Mouse (Mus musculus) intestine, postnatal 0 days (tissue): ENCODE data around the gene Gadd45b. TPM values are rescaled to one million over a fixed set of nuclear protein-coding genes. Genes with fewer than 3 reads are reported as not detected.

Experiments
- ATAC-seq: fragments of 200-750 bp; cut with Nextera tagmentation; 2 replicates; pipeline ENCODE4 v1.8.0; 2017; ENCODE audit warnings: mild to moderate bottlenecking, moderate TSS enrichment, moderate library complexity
- H3K27ac ChIP-seq: fragments of 300-500 bp; sonication (generic); 2 replicates; pipeline ENCODE4 v1.5.1; 2014; ENCODE audit warnings: mild to moderate bottlenecking, low read depth, low read length, moderate library complexity
- H3K27me3 ChIP-seq: fragments of 300-500 bp; sonication (generic); replicated peaks from 2 replicates; pipeline ENCODE4 v1.6.1; 2014; ENCODE audit warnings: low read length, mixed read lengths; ENCODE audit not compliant: control insufficient read depth, insufficient read depth
- H3K36me3 ChIP-seq: fragments of 300-500 bp; sonication (generic); 2 replicates; pipeline ENCODE4 v1.6.1; 2014; ENCODE audit warnings: mild to moderate bottlenecking, moderate library complexity; ENCODE audit not compliant: control insufficient read depth, insufficient read depth
- H3K4me1 ChIP-seq: fragments of 300-500 bp; sonication (generic); replicated peaks from 2 replicates; pipeline ENCODE4 v1.6.1; 2014; ENCODE audit warnings: antibody characterized with exemption, low read length, mixed read lengths; ENCODE audit not compliant: control insufficient read depth, insufficient read depth
- H3K4me2 ChIP-seq: fragments of 300-500 bp; sonication (generic); replicated peaks from 2 replicates; pipeline ENCODE4 v1.6.1; 2014; ENCODE audit warnings: low read depth, mild to moderate bottlenecking, moderate library complexity
- H3K4me3 ChIP-seq: fragments of 300-500 bp; sonication (generic); 2 replicates; pipeline ENCODE4 v1.5.1; 2014; ENCODE audit warnings: low read depth, low read length
- H3K9ac ChIP-seq: fragments of 300-500 bp; sonication (generic); 2 replicates; pipeline ENCODE4 v1.6.1; 2014; ENCODE audit warnings: mild to moderate bottlenecking, low read depth, low read length
- H3K9me3 ChIP-seq: fragments of 300-500 bp; sonication (generic); 2 replicates; pipeline ENCODE4 v1.6.1; 2016; ENCODE audit warnings: mixed run types; ENCODE audit not compliant: control insufficient read depth
- CTCF ChIP-seq: sonication (generic); IDR thresholded peaks from 2 replicates; pipeline ENCODE4 v1.5.1; 2016; ENCODE audit warnings: low read depth, mild to moderate bottlenecking, control low read depth, antibody characterized with exemption, moderate library complexity
- WGBS: fragments of 180-500 bp; shearing (Covaris S2); extraction: QIAGEN DNeasy Blood & Tissue Kit; methylation state at CpG from one replicate; pipeline ENCODE4 v1.1.7; 2014; 5-methylcytosine and 5-hydroxymethylcytosine counted together
- polyA plus RNA-seq: library from polyadenylated mRNA; unstranded; fragments of >200 nt; fragmentation: Nextera tagmentation; extraction: Ambion mirVana; gene quantifications from 2 replicates; pipeline ENCODE4 v1.2.1, GENCODE M21; 2015

Gene Gadd45b
- polyA plus RNA-seq, 1 experiment from 2014 or later, result 19.9 TPM

GRCm38 (mm10) chr10:80904709-80905108, 25.2 kb upstream of the Gadd45b start:
- ATAC-seq, result no peak
- peaks cover 6% of the 10 kb centered on the region for H3K4me1 ChIP-seq
- H3K9me3 ChIP-seq, result no peaks in the 10 kb centered on the region
- WGBS, result 93% methylated on average over 11 of the region's 11 CpGs
- H3K4me2 ChIP-seq, result no peak overlapping the region
- no peak overlapping the region for H3K27ac ChIP-seq
- no peak overlapping the region for H3K4me3 ChIP-seq
- peaks cover 50% of the 10 kb centered on the region for H3K36me3 ChIP-seq
- no peaks in the 10 kb centered on the region for H3K27me3 ChIP-seq
- no peak overlapping the region for H3K9ac ChIP-seq
- TF ChIP-seq CTCF, result no peak

DNA sequence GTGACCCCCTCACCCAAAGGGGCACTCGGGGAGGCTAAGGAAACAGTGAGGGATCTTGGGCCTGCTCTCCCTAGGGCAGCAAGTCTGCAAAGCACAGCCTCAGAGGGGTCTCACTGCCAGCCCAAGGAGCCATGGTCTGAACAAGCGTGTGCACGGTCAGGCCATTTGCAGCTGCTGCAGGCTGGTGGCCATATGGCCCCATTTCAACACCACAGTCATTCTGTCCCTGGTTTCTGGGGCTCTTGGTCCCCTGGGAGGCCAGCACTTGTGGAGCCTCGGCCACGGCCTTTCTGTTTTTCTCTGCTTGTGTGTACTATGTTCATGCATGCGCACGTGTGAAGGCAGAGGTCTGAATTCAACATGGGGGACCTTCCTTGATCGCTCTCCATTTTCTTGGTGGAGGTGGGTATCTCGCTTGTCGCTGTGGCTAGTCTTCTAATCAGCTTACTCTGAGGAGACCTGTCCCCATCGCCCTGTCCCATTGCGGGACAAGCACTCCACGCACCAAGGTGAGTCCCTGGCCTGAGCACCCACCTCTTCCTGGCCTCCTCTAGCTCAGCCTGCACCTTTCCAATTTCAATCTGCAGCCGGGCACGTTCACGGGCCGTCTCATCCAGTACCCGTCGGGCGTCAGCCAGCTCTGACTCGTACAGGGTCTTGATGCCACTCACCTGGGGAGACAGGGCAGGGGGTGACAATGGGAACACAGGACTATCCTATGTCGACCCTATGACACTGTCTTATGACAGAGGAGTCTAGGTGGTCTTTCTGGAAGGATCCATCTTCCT, 20.3 kb upstream of the Gadd45b start:
- 94% methylated on average over 22 of the region's 22 CpGs for WGBS
- Histone ChIP-seq H3K9ac (no peak overlapping the region), H3K4me2 (no peak overlapping the region), H3K4me1 (no peaks in the 10 kb centered on the region; the same call in 1 of the 2 replicates), H3K27ac (no peak overlapping the region), H3K9me3 (no peaks in the 10 kb centered on the region), H3K4me3 (no peak overlapping the region), H3K36me3 (peaks cover 44% of the 10 kb centered on the region), H3K27me3 (no peaks in the 10 kb centered on the region)
- ATAC-seq, result no peak
- no peak for TF ChIP-seq CTCF

DNA sequence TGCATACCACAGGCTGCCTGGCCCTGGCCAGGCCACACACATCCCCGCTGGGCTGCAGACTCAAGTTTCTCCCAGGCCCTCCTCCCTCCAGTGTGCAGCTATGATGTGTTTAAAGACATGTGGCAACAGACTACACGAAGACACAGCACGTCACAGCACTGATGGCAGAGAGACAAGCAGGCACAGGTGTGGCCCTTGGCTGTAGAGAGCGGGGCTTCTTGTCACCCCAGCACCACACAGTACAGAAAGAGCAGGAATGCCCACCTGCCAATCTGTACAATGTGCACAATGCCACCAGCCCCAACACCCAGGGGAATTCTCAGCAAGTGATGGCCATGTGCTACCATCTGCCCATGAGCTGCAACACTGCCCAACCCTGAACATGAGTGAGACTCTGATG, 18.5 kb upstream of the Gadd45b start:
- no peaks in the 10 kb centered on the region for H3K9me3 ChIP-seq
- no peak overlapping the region for H3K4me2 ChIP-seq
- no peak for TF ChIP-seq CTCF
- 96% methylated on average over 4 of the region's 4 CpGs for WGBS
- no peak overlapping the region for H3K4me3 ChIP-seq
- H3K27ac ChIP-seq, result no peak overlapping the region
- peaks cover 4% of the 10 kb centered on the region; the same call in 1 of the 2 replicates for H3K4me1 ChIP-seq
- no peak overlapping the region for H3K9ac ChIP-seq
- no peaks in the 10 kb centered on the region for H3K27me3 ChIP-seq
- ATAC-seq, result no peak
- H3K36me3 ChIP-seq, result peaks cover 31% of the 10 kb centered on the region

DNA sequence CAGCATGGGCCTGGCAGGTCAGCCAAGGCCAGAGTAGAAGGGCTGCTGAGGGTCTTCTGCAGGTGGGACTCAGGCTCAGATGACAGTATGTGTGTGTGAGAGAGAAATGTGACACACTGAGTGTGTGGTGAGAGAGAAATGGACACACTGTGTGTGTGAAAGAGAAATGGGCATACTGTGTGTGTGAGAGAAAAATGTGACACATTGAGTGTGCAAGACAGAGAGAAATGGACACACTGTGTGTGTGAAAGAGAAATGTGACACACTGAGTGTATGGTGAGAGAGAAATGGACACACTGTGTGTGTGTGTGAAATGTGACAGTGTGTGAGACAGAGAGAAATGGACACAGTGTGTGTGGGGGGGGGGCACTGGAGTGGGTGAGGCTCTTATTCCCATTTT, 18.0 kb upstream of the Gadd45b start:
- Histone ChIP-seq H3K9me3 (no peaks in the 10 kb centered on the region), H3K9ac (no peak overlapping the region), H3K4me2 (no peak overlapping the region), H3K36me3 (peaks cover 31% of the 10 kb centered on the region), H3K4me1 (peaks cover 6% of the 10 kb centered on the region; the same call in 1 of the 2 replicates), H3K27ac (no peak overlapping the region), H3K27me3 (no peaks in the 10 kb centered on the region), H3K4me3 (no peak overlapping the region)
- no peak for ATAC-seq
- no peak for TF ChIP-seq CTCF

DNA sequence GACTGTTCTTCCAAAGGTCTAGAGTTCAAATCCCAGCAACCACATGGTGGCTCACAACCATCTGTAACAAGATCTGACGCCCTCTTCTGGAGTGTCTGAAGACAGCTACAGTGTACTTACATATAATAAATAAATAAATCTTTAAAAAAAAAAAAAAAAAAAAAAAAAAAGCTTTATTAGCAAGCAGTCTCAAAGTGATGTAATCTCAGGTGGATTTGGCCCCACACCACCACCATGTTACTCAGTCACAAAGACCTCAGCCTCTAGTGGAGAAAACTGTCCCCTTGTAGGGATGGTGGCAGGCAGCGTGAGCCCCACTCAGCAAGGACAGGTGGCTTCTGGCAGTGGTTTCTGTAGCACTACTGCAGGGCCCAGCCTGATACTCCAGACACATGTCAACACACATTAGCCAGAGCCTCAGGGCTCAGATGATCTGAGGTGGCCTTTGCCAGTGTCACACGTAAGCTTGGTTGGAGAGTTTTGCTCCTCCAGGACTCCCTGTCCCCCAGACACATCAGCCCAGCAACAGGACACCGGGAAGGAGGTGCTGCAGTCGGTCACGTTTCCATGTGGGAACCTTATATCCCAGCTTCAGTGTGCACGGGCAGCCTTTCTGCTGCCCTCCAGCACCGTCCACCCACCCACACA, 16.4 kb upstream of the Gadd45b start:
- no peak overlapping the region for H3K4me3 ChIP-seq
- WGBS, result 86% methylated on average over 7 of the region's 8 CpGs
- no peak for TF ChIP-seq CTCF

DNA sequence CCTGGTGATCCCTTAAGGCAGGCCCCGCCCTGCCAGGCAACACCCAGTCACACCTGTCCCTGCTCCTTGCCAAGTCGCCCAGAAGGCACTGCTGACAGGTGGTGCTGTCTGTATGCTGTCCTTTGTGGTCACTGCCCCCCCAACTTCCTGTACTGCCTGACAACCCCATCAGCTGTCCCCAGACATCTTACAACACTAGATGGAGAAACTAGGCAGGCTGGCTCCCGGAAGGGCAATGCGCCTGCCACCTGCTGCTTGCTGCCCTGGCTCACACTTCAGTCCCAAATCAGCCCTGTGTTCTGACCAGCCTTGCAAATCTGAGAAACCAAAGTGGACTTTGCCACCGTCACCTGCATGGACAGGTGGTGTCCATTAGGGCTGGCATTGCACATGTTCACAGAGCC, 15.6 kb upstream of the Gadd45b start:
- WGBS, result 37% methylated on average over 5 of the region's 5 CpGs
- H3K27me3 ChIP-seq, result no peaks in the 10 kb centered on the region
- TF ChIP-seq CTCF, result peak; percentile 47
- no peak overlapping the region for H3K4me3 ChIP-seq
- peaks cover 14% of the 10 kb centered on the region for H3K36me3 ChIP-seq
- no peak overlapping the region for H3K9ac ChIP-seq
- peak; percentile 86 for ATAC-seq
- peak overlapping the region; percentile 78 for H3K27ac ChIP-seq
- H3K4me1 ChIP-seq, result peaks cover 6% of the 10 kb centered on the region; the same call in 1 of the 2 replicates
- H3K9me3 ChIP-seq, result no peaks in the 10 kb centered on the region
- H3K4me2 ChIP-seq, result peak overlapping the region; percentile 35

More for the DNA sequence above, 16.4 kb upstream of the Gadd45b start:
- Histone ChIP-seq H3K36me3 (peaks cover 21% of the 10 kb centered on the region), H3K9ac (no peak overlapping the region), H3K4me2 (peak overlapping the region; percentile 35), H3K4me1 (peaks cover 6% of the 10 kb centered on the region; the same call in 1 of the 2 replicates), H3K9me3 (no peaks in the 10 kb centered on the region), H3K27me3 (no peaks in the 10 kb centered on the region), H3K27ac (peak overlapping the region; percentile 78)
- ATAC-seq, result no peak
